Mouse (Mus musculus) ES-CJ7 (cell line): ENCODE results near the gene H2-Q4.
"Not testable (repeated sequence)": the region's sequence is repeated elsewhere in the genome, so short reads cannot be mapped to it uniquely, and the experiment has no call there.

ENCODE experiments used
- DNase-seq: peaks from one replicate; pipeline ENCODE4 v3.0.0; 2011; ENCODE audit warnings: low read depth, low spot score

The H2-Q4 gene

GRCm38 (mm10) chr17:35379369-35379728, at the start of gene H2-Q4:
Gene H2-Q4, plus strand, starts transcription at chr17:35379617.
- DNase-seq, result peak; percentile 82

- not testable (repeated sequence) for DNase-seq
These were observed 49.7 kb upstream of the H2-Q4 start for GRCm38 (mm10) chr17:35329714-35330113.

GRCm38 (mm10) chr17:35331546-35331945, 47.9 kb upstream of the H2-Q4 start:
- DNase-seq, result not testable (repeated sequence)

GRCm38 (mm10) chr17:35342071-35342671, 37.2 kb upstream of the H2-Q4 start, which contains the start of gene H2-Q2:
Gene H2-Q2, plus strand, starts transcription at chr17:35342242.
- no peak for DNase-seq

- DNase-seq, result no peak
These were observed 36.5 kb upstream of the H2-Q4 start for GRCm38 (mm10) chr17:35342711-35343476.

GRCm38 (mm10) chr17:35347659-35348058, 31.8 kb upstream of the H2-Q4 start:
- DNase-seq, result not testable (repeated sequence)

GRCm38 (mm10) chr17:35353275-35353674, 26.1 kb upstream of the H2-Q4 start:
- DNase-seq, result not testable (repeated sequence)

GRCm38 (mm10) chr17:35354071-35354470, 25.3 kb upstream of the H2-Q4 start:
- no peak for DNase-seq

- DNase-seq, result no peak
These were observed 22.3 kb upstream of the H2-Q4 start for GRCm38 (mm10) chr17:35357086-35357485.

- DNase-seq, result no peak
These were observed 20.5 kb upstream of the H2-Q4 start for GRCm38 (mm10) chr17:35358763-35359469.

GRCm38 (mm10) chr17:35359470-35359862, 20.0 kb upstream of the H2-Q4 start:
- no peak for DNase-seq

GRCm38 (mm10) chr17:35379729-35380451, 473 bp downstream of the H2-Q4 start:
- DNase-seq, result peak; percentile 18

GRCm38 (mm10) chr17:35389796-35390195, 10.4 kb downstream of the H2-Q4 start:
- peak; percentile 62 for DNase-seq

GRCm38 (mm10) chr17:35392671-35393070, 13.3 kb downstream of the H2-Q4 start:
- DNase-seq, result not testable (repeated sequence)

- not testable (repeated sequence) for DNase-seq
These were observed 14.7 kb downstream of the H2-Q4 start for GRCm38 (mm10) chr17:35393864-35394800.

- DNase-seq, result not testable (repeated sequence)
These were observed 17.5 kb downstream of the H2-Q4 start for GRCm38 (mm10) chr17:35396956-35397355.

- DNase-seq, result not testable (repeated sequence)
These were observed 33.6 kb downstream of the H2-Q4 start for GRCm38 (mm10) chr17:35413057-35413456.

GRCm38 (mm10) chr17:35415273-35416129, 36.1 kb downstream of the H2-Q4 start:
- not testable (repeated sequence) for DNase-seq

GRCm38 (mm10) chr17:35418772-35419171, 39.4 kb downstream of the H2-Q4 start:
- DNase-seq, result no peak

- DNase-seq, result not testable (repeated sequence)
These were observed 40.1 kb downstream of the H2-Q4 start for GRCm38 (mm10) chr17:35419564-35419963.
